Mouse (Mus musculus): ENCODE measurements around the gene Zfp281. TPM values are rescaled to one million over a fixed set of nuclear protein-coding genes. Genes with fewer than 3 reads are reported as not detected.

Zfp281 gene
- total RNA-seq (2023; ENCODE audit: inconsistent age) = 24.1 to 28.8 TPM (median 27.0 TPM) in 4 replicates

DNA sequence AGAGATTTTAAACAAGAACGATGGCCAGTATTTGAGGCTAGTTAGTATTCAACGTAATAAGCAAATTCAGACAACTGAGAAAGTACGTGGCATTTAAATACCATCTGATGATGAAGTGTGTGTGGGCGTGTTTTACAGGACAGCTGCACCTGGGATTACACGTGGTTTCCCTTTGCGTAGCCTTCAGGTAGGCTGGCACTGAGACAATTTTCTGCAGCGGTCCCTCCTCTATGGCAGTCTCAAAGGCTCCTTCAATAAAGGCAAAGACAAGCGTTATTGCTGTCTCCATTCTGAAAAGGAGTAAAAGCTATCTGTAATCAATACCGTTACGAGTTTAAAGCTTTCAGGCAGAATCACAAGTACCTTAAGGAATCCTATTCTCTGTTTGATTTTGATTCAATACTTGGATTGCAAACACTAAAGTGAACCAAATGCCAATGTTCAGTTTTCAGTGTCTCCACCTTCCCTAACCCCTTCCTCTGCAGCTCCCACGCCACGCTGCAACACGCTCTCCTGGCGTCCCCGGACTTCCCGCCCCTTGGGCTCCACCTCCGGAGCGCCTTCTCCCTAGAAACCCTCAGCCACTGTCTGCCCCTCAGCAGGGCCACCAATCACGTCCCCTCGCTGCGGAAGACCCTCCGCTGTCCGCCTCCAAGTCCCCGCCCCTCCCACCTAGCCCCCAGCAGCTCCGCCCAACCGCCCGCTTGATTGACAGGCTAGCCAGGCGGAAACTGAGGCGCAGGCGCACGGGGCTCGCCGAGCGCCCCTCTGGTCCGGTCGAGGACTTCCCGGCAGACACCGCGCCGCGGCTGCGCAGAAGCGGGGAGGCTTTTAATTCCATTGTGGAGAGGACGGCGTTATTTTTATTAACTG, at the start of gene Zfp281:
Zfp281 (plus strand) TSS at position 756 of the 873 bp plus-strand sequence.

Other genes with a start within 250 kb of the Zfp281 start
- gene Ddx59, start 209.6 kb upstream of the Zfp281 start, total RNA-seq (2023; ENCODE audit: inconsistent age) = 20.3 to 21.9 TPM (median 20.6 TPM) in 4 replicates
- 0.48 to 3.4 TPM (median 0.89 TPM) in 4 replicates for gene Kif14, start 158.6 kb upstream of the Zfp281 start, total RNA-seq (2023; ENCODE audit: inconsistent age)